Mouse (Mus musculus) intestine, postnatal 0 days (tissue): ENCODE measurements around the gene A3galt2. TPM values are rescaled to one million over a fixed set of nuclear protein-coding genes. Genes with fewer than 3 reads are reported as not detected.

ENCODE experiments used
- ATAC-seq: fragments of 200-750 bp; cut with Nextera tagmentation; 2 replicates; pipeline ENCODE4 v1.8.0; 2017; ENCODE audit warnings: mild to moderate bottlenecking, moderate TSS enrichment, moderate library complexity
- H3K27ac ChIP-seq: fragments of 300-500 bp; sonication (generic); 2 replicates; pipeline ENCODE4 v1.5.1; 2014; ENCODE audit warnings: mild to moderate bottlenecking, low read depth, low read length, moderate library complexity
- H3K27me3 ChIP-seq: fragments of 300-500 bp; sonication (generic); replicated peaks from 2 replicates; pipeline ENCODE4 v1.6.1; 2014; ENCODE audit warnings: low read length, mixed read lengths; ENCODE audit not compliant: control insufficient read depth, insufficient read depth
- H3K36me3 ChIP-seq: fragments of 300-500 bp; sonication (generic); 2 replicates; pipeline ENCODE4 v1.6.1; 2014; ENCODE audit warnings: mild to moderate bottlenecking, moderate library complexity; ENCODE audit not compliant: control insufficient read depth, insufficient read depth
- H3K4me1 ChIP-seq: fragments of 300-500 bp; sonication (generic); replicated peaks from 2 replicates; pipeline ENCODE4 v1.6.1; 2014; ENCODE audit warnings: antibody characterized with exemption, low read length, mixed read lengths; ENCODE audit not compliant: control insufficient read depth, insufficient read depth
- H3K4me2 ChIP-seq: fragments of 300-500 bp; sonication (generic); replicated peaks from 2 replicates; pipeline ENCODE4 v1.6.1; 2014; ENCODE audit warnings: low read depth, mild to moderate bottlenecking, moderate library complexity
- H3K4me3 ChIP-seq: fragments of 300-500 bp; sonication (generic); 2 replicates; pipeline ENCODE4 v1.5.1; 2014; ENCODE audit warnings: low read depth, low read length
- H3K9ac ChIP-seq: fragments of 300-500 bp; sonication (generic); 2 replicates; pipeline ENCODE4 v1.6.1; 2014; ENCODE audit warnings: mild to moderate bottlenecking, low read depth, low read length
- H3K9me3 ChIP-seq: fragments of 300-500 bp; sonication (generic); 2 replicates; pipeline ENCODE4 v1.6.1; 2016; ENCODE audit warnings: mixed run types; ENCODE audit not compliant: control insufficient read depth
- CTCF ChIP-seq: sonication (generic); IDR thresholded peaks from 2 replicates; pipeline ENCODE4 v1.5.1; 2016; ENCODE audit warnings: low read depth, mild to moderate bottlenecking, control low read depth, antibody characterized with exemption, moderate library complexity
- WGBS: fragments of 180-500 bp; shearing (Covaris S2); extraction: QIAGEN DNeasy Blood & Tissue Kit; methylation state at CpG from one replicate; pipeline ENCODE4 v1.1.7; 2014; 5-methylcytosine and 5-hydroxymethylcytosine counted together
- polyA plus RNA-seq: library from polyadenylated mRNA; unstranded; fragments of >200 nt; fragmentation: Nextera tagmentation; extraction: Ambion mirVana; gene quantifications from 2 replicates; pipeline ENCODE4 v1.2.1, GENCODE M21; 2015

A3galt2 gene
- polyA plus RNA-seq, 1 experiment from 2014 or later = not detected

DNA sequence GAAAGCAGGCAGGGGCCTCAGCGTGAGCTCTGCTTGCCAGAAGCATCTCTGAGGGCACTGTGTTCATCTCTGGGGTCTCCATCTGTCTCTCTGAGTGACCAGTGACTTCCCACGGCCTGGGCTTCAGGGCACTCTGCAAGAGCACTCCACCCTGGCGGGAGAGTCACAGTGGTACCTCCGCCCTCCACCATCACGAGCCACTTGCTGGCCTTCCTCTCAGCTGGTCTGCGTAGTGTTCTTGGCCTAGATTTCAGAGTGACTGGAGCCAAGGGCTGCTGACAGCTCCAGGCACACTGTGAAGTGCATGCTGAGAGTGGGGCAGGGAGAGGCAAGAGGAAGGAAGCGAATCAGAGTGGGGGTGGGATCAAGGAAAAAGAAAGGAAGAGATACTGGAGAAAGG is 31.1 kb upstream of the A3galt2 start:
- Histone ChIP-seq H3K36me3 (no peaks in the 10 kb centered on the region), H3K27ac (no peak overlapping the region), H3K27me3 (no peaks in the 10 kb centered on the region), H3K4me3 (no peak overlapping the region), H3K9ac (no peak overlapping the region), H3K4me2 (no peak overlapping the region), H3K4me1 (no peaks in the 10 kb centered on the region), H3K9me3 (no peaks in the 10 kb centered on the region)
- no peak for TF ChIP-seq CTCF
- WGBS = 73% methylated on average over 7 of the region's 7 CpGs
- ATAC-seq = no peak

DNA sequence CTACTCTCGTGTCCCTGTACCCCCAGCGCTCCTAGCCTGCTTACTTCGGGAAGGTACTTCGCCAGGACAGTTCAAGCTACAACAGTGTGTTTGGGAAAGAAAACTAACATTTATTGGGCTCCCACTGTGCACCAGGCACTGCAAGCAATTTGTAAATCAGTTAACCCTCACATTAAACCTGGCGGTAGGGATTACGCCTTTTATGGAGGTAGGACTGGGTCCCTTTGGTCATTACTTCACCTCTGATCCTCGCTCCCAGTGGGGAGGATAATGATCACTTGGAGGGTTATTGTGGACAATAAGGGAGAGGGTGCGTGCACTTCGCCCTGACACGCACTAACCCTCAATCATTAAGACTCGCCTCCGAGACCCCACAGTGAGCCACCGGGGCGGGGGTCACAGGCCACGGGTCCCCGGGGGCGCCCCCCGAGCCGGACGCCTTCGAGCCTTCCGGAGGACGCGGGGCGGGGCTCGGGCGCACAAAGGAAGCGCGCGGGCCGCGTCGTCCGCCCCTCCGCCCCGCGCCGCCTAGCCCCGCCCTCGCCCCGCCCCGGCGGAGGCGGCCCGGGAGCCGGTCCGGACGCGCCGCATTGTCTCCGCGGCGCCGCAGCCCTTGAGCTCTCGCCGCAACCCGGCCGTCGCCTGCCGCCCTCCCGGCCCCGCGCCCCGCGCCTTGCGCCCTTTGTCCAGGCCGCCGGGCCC is 28.0 kb upstream of the A3galt2 start:
- ATAC-seq = peak; percentile 95
- H3K4me3 ChIP-seq = peak overlapping the region; percentile 84
- H3K27me3 ChIP-seq = no peaks in the 10 kb centered on the region
- peak overlapping the region; percentile 85 for H3K4me2 ChIP-seq
- peak overlapping the region; percentile 99 for H3K9ac ChIP-seq
- no peak for TF ChIP-seq CTCF
- H3K4me1 ChIP-seq = 0 out of 2 replicates have a peak, but pooled peaks cover 7% of the 10 kb centered on the region
- WGBS = 4% methylated on average over 43 of the region's 68 CpGs
- peak overlapping the region; percentile 97 for H3K27ac ChIP-seq
- H3K36me3 ChIP-seq = no peaks in the 10 kb centered on the region; the same call in 1 of the 2 replicates
- H3K9me3 ChIP-seq = no peaks in the 10 kb centered on the region

DNA sequence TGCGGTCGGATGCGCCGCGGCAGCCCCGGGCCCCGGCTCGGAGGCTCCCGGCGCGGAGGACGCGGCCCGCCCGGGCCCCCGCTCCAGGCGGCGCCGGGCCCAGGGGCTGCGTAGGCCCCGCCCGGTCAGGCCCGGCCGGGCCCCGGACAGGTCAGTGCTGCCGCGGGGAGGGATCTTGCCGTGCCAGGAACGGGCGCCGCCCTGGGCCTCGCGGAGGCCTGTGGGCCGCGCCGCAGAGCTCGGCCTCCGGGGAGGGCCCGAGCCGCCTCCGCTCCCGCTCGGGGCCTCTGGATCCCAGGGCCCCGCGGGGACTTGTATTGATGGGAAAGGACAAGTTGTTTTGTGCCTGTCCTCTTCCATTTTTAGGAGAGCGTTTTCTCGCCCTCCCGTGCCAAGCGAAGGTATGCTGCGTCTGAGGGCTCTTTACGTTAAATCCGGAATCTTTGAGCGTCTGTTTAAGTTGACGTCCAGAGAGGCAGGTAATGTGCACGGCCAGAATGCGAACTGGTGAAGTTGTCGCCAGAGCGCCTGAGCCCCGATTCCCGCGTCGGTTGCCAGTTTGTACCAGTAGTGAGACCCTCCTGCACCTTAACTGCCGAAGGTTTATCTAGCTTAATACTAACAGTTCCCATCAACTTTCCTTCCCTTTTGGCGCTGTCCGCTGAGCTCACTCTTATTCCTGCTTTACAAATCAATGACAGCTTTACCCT is 27.3 kb upstream of the A3galt2 start:
- no peaks in the 10 kb centered on the region for H3K27me3 ChIP-seq
- H3K9me3 ChIP-seq = no peaks in the 10 kb centered on the region
- under 1% methylated on average over 57 of the region's 65 CpGs for WGBS
- peak overlapping the region; percentile 84 for H3K4me3 ChIP-seq
- H3K27ac ChIP-seq = peak overlapping the region; percentile 97
- H3K36me3 ChIP-seq = no peaks in the 10 kb centered on the region; the same call in 1 of the 2 replicates
- H3K4me2 ChIP-seq = peak overlapping the region; percentile 85
- no peak for TF ChIP-seq CTCF
- H3K4me1 ChIP-seq = 0 out of 2 replicates have a peak, but pooled peaks cover 7% of the 10 kb centered on the region
- peak; percentile 91 for ATAC-seq
- H3K9ac ChIP-seq = peak overlapping the region; percentile 99

DNA sequence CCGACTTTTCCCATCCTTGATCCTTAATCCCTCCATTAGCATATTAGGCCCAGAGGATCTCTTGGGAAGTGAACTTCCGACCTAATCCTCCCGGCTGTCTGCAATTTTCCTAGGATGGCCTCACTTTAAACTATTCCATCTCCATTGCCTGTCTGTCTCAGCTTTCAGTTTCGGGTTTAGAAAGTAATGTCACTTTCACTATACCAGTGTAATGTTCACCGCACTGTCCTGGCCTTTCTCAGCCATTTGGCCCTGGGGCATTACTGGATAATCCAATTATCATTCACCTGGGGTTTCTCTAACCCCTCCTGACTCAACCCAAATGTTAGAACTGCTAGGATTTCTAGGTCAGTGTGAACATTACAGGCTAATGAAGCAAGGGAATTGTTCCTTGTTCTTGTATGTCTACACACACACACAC is 26.7 kb upstream of the A3galt2 start:
- Histone ChIP-seq H3K36me3 (no peaks in the 10 kb centered on the region; the same call in 1 of the 2 replicates), H3K4me1 (0 out of 2 replicates have a peak, but pooled peaks cover 9% of the 10 kb centered on the region), H3K4me3 (peak overlapping the region; percentile 84), H3K27me3 (no peaks in the 10 kb centered on the region), H3K27ac (peak overlapping the region; percentile 97), H3K9me3 (no peaks in the 10 kb centered on the region), H3K4me2 (peak overlapping the region; percentile 85), H3K9ac (peak overlapping the region; percentile 99)
- no peak for TF ChIP-seq CTCF
- WGBS = 0% methylated on average over 5 of the region's 5 CpGs
- ATAC-seq = no peak

DNA sequence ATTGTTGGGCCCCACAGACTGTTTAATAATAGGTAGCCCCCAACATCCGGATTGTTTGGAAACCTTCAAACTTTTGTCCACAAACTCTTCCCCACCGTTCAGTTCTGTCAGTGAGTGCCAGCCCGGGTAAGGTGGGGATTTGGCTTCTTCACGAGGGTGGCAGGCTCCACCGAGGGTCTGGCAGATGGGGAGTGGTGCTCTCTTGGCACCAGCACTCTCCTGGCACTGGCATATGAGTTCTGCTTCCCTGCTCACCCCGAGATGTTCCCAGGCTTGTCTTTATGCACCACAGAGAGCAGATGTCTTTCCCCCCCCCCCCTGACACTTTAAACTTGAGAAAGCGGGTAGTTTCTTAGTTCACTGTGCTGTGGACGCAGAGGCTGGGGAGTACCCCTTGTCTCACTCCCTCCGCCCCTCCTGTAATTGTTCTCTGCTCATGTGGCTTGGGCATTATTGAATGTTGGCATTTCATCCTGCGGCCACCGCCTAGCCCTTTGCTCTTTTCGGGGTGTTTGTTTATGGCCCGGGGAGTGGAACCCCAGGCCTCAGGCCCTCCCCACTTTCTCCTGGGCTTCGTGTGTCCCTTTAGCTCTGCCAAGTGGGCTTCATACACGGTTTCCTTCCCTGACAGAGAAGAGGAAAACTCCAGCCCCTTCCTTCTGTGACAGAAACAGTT is 26.0 kb upstream of the A3galt2 start:
- Histone ChIP-seq H3K4me3 (peak overlapping the region; percentile 84), H3K27me3 (no peaks in the 10 kb centered on the region), H3K27ac (0 out of 2 replicates have a peak overlapping the region, but pooled peaks have one; percentile 5), H3K4me2 (peak overlapping the region; percentile 85), H3K9ac (peak overlapping the region; percentile 0), H3K36me3 (no peaks in the 10 kb centered on the region; the same call in 1 of the 2 replicates), H3K9me3 (no peaks in the 10 kb centered on the region), H3K4me1 (peaks cover 14% of the 10 kb centered on the region; the same call in 1 of the 2 replicates)
- no peak for ATAC-seq
- 15% methylated on average over 15 of the region's 15 CpGs for WGBS
- no peak for TF ChIP-seq CTCF

DNA sequence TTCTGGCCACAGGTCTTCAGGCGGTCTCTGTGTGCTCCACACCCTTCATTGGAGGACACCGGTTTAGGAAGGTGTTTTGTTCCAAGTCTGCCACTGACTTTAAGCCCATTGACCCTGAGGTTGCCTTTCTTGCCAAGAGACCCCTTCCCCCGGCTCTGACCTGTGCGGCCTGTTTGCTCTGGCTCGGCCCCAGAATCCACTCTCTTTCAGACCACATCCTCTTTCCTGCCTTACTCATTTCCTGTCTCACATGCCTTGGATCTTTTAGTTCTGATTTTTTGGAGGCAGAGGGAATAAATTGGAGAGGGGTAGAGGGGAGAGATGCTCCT is 25.5 kb upstream of the A3galt2 start:
- peaks cover 19% of the 10 kb centered on the region; the same call in 1 of the 2 replicates for H3K4me1 ChIP-seq
- H3K4me3 ChIP-seq = peak overlapping the region; percentile 84; the same call in 1 of the 2 replicates
- 32% methylated on average over 5 of the region's 5 CpGs for WGBS
- peak overlapping the region; percentile 0; the same call in 1 of the 2 replicates for H3K9ac ChIP-seq
- ATAC-seq = no peak
- H3K27me3 ChIP-seq = no peaks in the 10 kb centered on the region
- no peaks in the 10 kb centered on the region for H3K9me3 ChIP-seq
- no peaks in the 10 kb centered on the region; the same call in 1 of the 2 replicates for H3K36me3 ChIP-seq
- no peak for TF ChIP-seq CTCF
- 0 out of 2 replicates have a peak overlapping the region, but pooled peaks have one; percentile 5 for H3K27ac ChIP-seq
- peak overlapping the region; percentile 85 for H3K4me2 ChIP-seq
